Comparison of ENCODE assay signal across 23 mouse cellular contexts in genomic region chr15:44950952-44951642, GRCm38 (mm10).
DNase-seq lines count a peak whose midpoint lies in the region; ATAC-seq and TF ChIP-seq lines count a peak whose summit lies in the region.
"Had no signal": no experiment of that assay in that cellular context is flagged by ENCODE, and none has a peak within 500 bp of the region (broad histone marks: within the 10 kb centered on the region; RNA-seq: fewer than 3 reads in every experiment).

No protein-coding gene starts in this region.

- ATAC-seq in cerebellum, adult (ENCODE audit: insufficient number of reproducible peaks, low FRiP score, low TSS enrichment): peak; percentile 26; the same call in 1 of the 2 replicates
- peak; percentile 17; the same call in 1 of the 2 replicates for ATAC-seq in hindbrain, embryonic 14.5 days (ENCODE audit: low FRiP score)
- no peak for ATAC-seq in hindbrain, embryonic 16.5 days
- peak; percentile 47; the same call in 1 of the 2 replicates for ATAC-seq in midbrain, embryonic 12.5 days (ENCODE audit: low FRiP score, low read depth)
- no peak for ATAC-seq in midbrain, embryonic 16.5 days
- ATAC-seq in monocyte, adult 5-6 weeks (replicated peaks; ENCODE audit: insufficient number of reproducible peaks, low FRiP score, low TSS enrichment, poor library complexity, severe bottlenecking): 0 out of 2 replicates have a peak, but pooled peaks have one; percentile 35
- ATAC-seq: CD4-positive, CD25-positive, alpha-beta regulatory T cell, adult 4 months; forebrain, embryonic 14.5 days; inflammation-experienced regulatory T-cells, adult 6 months had no signal

- WGBS in cerebellum, adult 2 months: 84% methylated on average over 7 of the region's 7 CpGs
- 89% methylated on average over 7 of the region's 7 CpGs for WGBS in hindbrain, embryonic 14.5 days
- 92% methylated on average over 7 of the region's 7 CpGs for WGBS in hindbrain, embryonic 16.5 days
- 89% methylated on average over 7 of the region's 7 CpGs for WGBS in midbrain, embryonic 12.5 days
- 86% methylated on average over 7 of the region's 7 CpGs for WGBS in midbrain, embryonic 16.5 days

- no peak for TF ChIP-seq POLR2A in cerebellum, adult 2 months (IDR thresholded peaks at IDR 0.05; ENCODE audit: borderline replicate concordance, insufficient read depth, low read length)

- H3K9me3 ChIP-seq in hindbrain, embryonic 14.5 days (ENCODE audit: control insufficient read depth, low read length): no peaks in the 10 kb centered on the region
- H3K9me3 ChIP-seq in hindbrain, embryonic 16.5 days (ENCODE audit: control insufficient read depth, low read length): no peaks in the 10 kb centered on the region
- no peaks in the 10 kb centered on the region for H3K9me3 ChIP-seq in midbrain, embryonic 12.5 days
- H3K9me3 ChIP-seq in midbrain, embryonic 16.5 days (replicated peaks; ENCODE audit: control insufficient read depth, low read length, poor library complexity, severe bottlenecking): no peaks in the 10 kb centered on the region
- H3K9me3 ChIP-seq: G1E; heart, embryonic 13.5 days; hindbrain, embryonic 15.5 days had no signal

- DNase-seq in cerebellum, adult 2 months: no peak
- no peak for DNase-seq in hindbrain, embryonic 14.5 days (ENCODE audit: low spot score)
- DNase-seq: adrenal gland, postnatal 10 days; B cell, adult 2 months; cerebellum, adult 11-12 months; cerebellum, adult 9-11 months; cerebellum, postnatal 36 days; gastrocnemius, adult 2 months; gastrocnemius, postnatal 25 days; heart, postnatal 4 days had no signal

- H3K4me2 ChIP-seq in hindbrain, embryonic 14.5 days (replicated peaks): no peak overlapping the region
- H3K4me2 ChIP-seq in hindbrain, embryonic 16.5 days (ENCODE audit: low read length): no peak overlapping the region
- no peak overlapping the region for H3K4me2 ChIP-seq in midbrain, embryonic 12.5 days (replicated peaks)
- no peak overlapping the region for H3K4me2 ChIP-seq in midbrain, embryonic 16.5 days (ENCODE audit: low read length)
- H3K4me2 ChIP-seq: heart, embryonic 13.5 days; hindbrain, embryonic 15.5 days had no signal

- H3K36me3 ChIP-seq in hindbrain, embryonic 14.5 days (replicated peaks; ENCODE audit: control insufficient read depth, insufficient read depth): no peaks in the 10 kb centered on the region
- no peaks in the 10 kb centered on the region for H3K36me3 ChIP-seq in hindbrain, embryonic 16.5 days (ENCODE audit: control insufficient read depth, insufficient read depth, low read length)
- no peaks in the 10 kb centered on the region for H3K36me3 ChIP-seq in midbrain, embryonic 12.5 days
- no peaks in the 10 kb centered on the region for H3K36me3 ChIP-seq in midbrain, embryonic 16.5 days (ENCODE audit: control insufficient read depth, insufficient read depth, low read length)
- H3K36me3 ChIP-seq: forebrain, embryonic 10.5 days; G1E; heart, embryonic 13.5 days; hindbrain, embryonic 15.5 days had no signal

- H3K27me3 ChIP-seq in cerebellum, adult 2 months (ENCODE audit: control insufficient read depth, insufficient read depth, low read length): no peaks in the 10 kb centered on the region
- no peaks in the 10 kb centered on the region for H3K27me3 ChIP-seq in hindbrain, embryonic 14.5 days (ENCODE audit: control insufficient read depth, insufficient read depth, low read length)
- no peaks in the 10 kb centered on the region for H3K27me3 ChIP-seq in hindbrain, embryonic 16.5 days (replicated peaks; ENCODE audit: control insufficient read depth, insufficient read depth, low read length)
- H3K27me3 ChIP-seq in midbrain, embryonic 12.5 days: no peaks in the 10 kb centered on the region
- H3K27me3 ChIP-seq in midbrain, embryonic 16.5 days (ENCODE audit: control insufficient read depth, insufficient read depth, low read depth, low read length): no peaks in the 10 kb centered on the region
- H3K27me3 ChIP-seq: heart, embryonic 13.5 days; hindbrain, embryonic 15.5 days had no signal

- H3K27ac ChIP-seq in cerebellum, adult 2 months (ENCODE audit: insufficient read depth, low read length): no peak overlapping the region
- H3K27ac ChIP-seq in hindbrain, embryonic 14.5 days: no peak overlapping the region
- H3K27ac ChIP-seq in hindbrain, embryonic 16.5 days (ENCODE audit: low read depth, low read length): no peak overlapping the region
- H3K27ac ChIP-seq in midbrain, embryonic 12.5 days (replicated peaks): no peak overlapping the region
- no peak overlapping the region for H3K27ac ChIP-seq in midbrain, embryonic 16.5 days (ENCODE audit: low read length)
- H3K27ac ChIP-seq: forebrain, embryonic 10.5 days; gastrocnemius, adult 2 months; heart, embryonic 13.5 days; hindbrain, embryonic 15.5 days had no signal

- H3K4me1 ChIP-seq in cerebellum, adult 2 months (ENCODE audit: control insufficient read depth, insufficient read depth, low read length): no peaks in the 10 kb centered on the region
- no peaks in the 10 kb centered on the region for H3K4me1 ChIP-seq in hindbrain, embryonic 14.5 days (replicated peaks; ENCODE audit: control insufficient read depth, insufficient read depth, low read length)
- H3K4me1 ChIP-seq in hindbrain, embryonic 16.5 days (ENCODE audit: control insufficient read depth, insufficient read depth, low read depth, low read length): no peaks in the 10 kb centered on the region
- H3K4me1 ChIP-seq in midbrain, embryonic 12.5 days: no peaks in the 10 kb centered on the region
- no peaks in the 10 kb centered on the region for H3K4me1 ChIP-seq in midbrain, embryonic 16.5 days (ENCODE audit: control insufficient read depth, insufficient read depth, low read length)
- H3K4me1 ChIP-seq: forebrain, embryonic 10.5 days; heart, embryonic 13.5 days; hindbrain, embryonic 15.5 days had no signal

- H3K9ac ChIP-seq in hindbrain, embryonic 14.5 days: no peak overlapping the region
- H3K9ac ChIP-seq in hindbrain, embryonic 16.5 days (ENCODE audit: low read depth, low read length): no peak overlapping the region
- H3K9ac ChIP-seq in midbrain, embryonic 12.5 days (replicated peaks): no peak overlapping the region
- H3K9ac ChIP-seq in midbrain, embryonic 16.5 days (ENCODE audit: low read depth, low read length): no peak overlapping the region
- H3K9ac ChIP-seq: heart, embryonic 13.5 days; hindbrain, embryonic 15.5 days had no signal

- no peak for TF ChIP-seq CTCF in cerebellum, adult 2 months (IDR thresholded peaks at IDR 0.05; ENCODE audit: borderline replicate concordance, insufficient read depth, low read depth, low read length)

- H3K4me3 ChIP-seq in cerebellum, adult 2 months (replicated peaks; ENCODE audit: insufficient read depth, low read depth, low read length): no peak overlapping the region
- H3K4me3 ChIP-seq in hindbrain, embryonic 14.5 days (replicated peaks; ENCODE audit: low read length): no peak overlapping the region
- H3K4me3 ChIP-seq in hindbrain, embryonic 16.5 days (ENCODE audit: low read length): no peak overlapping the region
- H3K4me3 ChIP-seq in midbrain, embryonic 12.5 days: no peak overlapping the region
- H3K4me3 ChIP-seq in midbrain, embryonic 16.5 days (ENCODE audit: low read depth, low read length): no peak overlapping the region
- H3K4me3 ChIP-seq: erythroblast, embryonic 14.5 days; forebrain, embryonic 10.5 days; gastrocnemius, adult 2 months; heart, embryonic 13.5 days; hindbrain, embryonic 15.5 days had no signal

Comparison
In these comparisons a context has a peak if more than half of its experiments do, and no peak if none do; other contexts are left out.
1. ATAC-seq: peak in cerebellum, adult (single experiment), hindbrain, embryonic 14.5 days (single experiment), midbrain, embryonic 12.5 days (single experiment) and monocyte, adult 5-6 weeks (single experiment); none in hindbrain, embryonic 16.5 days (single experiment) and midbrain, embryonic 16.5 days (single experiment).